Mouse (Mus musculus) adrenal gland, postnatal 10 days (tissue): Measurements from ENCODE around the gene Pik3r3. TPM values are rescaled to one million over a fixed set of nuclear protein-coding genes. Genes with fewer than 3 reads are reported as not detected.

Experiments used
- total RNA-seq, 2 experiments: library from RNA; stranded (reverse); gene quantifications; 2 replicates each; pipeline ENCODE4 v1.2.3; 2021

Gene Pik3r3
- total RNA-seq, 2 experiments from 2014 or later: 15.6 to 18.9 TPM

Other genes with a start within 250 kb of the Pik3r3 start
- 10 to 100 TPM in 1 of 2 experiments, 1 to 10 TPM in 1; 9.8 to 13.8 TPM for gene Faah, start 203.7 kb upstream of the Pik3r3 start, total RNA-seq
- gene Nsun4, start 167.7 kb upstream of the Pik3r3 start, total RNA-seq: 10 to 100 TPM; 24.1 to 28.4 TPM
- gene Uqcrh, start 146.5 kb upstream of the Pik3r3 start, total RNA-seq: 1,000 to 10,000 TPM; 1,050 to 1,199 TPM
- gene Lrrc41, start 146.3 kb upstream of the Pik3r3 start, total RNA-seq: 10 to 100 TPM; 54.5 to 60.0 TPM
- gene Rad54l, start 97.9 kb upstream of the Pik3r3 start, total RNA-seq: 1 to 10 TPM; 4.3 to 6.5 TPM
- gene Pomgnt1, start 97.8 kb upstream of the Pik3r3 start, total RNA-seq: 10 to 100 TPM; 66.1 to 73.4 TPM
- 10 to 100 TPM; 14.5 to 19.1 TPM for gene Lurap1, start 70.3 kb upstream of the Pik3r3 start, total RNA-seq
- not detected for gene Tspan1, start 54.0 kb upstream of the Pik3r3 start, total RNA-seq
- not detected for gene 1700042G07Rik, start 48.2 kb upstream of the Pik3r3 start, total RNA-seq
- gene Gm49337, start 48.2 kb upstream of the Pik3r3 start, total RNA-seq: not detected
- 10 to 100 TPM; 34.9 to 46.4 TPM for gene Mast2, start 242.6 kb downstream of the Pik3r3 start, total RNA-seq